Mouse (Mus musculus) limb, embryonic 13.5 days (tissue): Measurements from ENCODE around the gene Trim71. TPM values are rescaled to one million over a fixed set of nuclear protein-coding genes. Genes with fewer than 3 reads are reported as not detected.

Experiments
- ATAC-seq: fragments of 200-750 bp; cut with Nextera tagmentation; 2 replicates; pipeline ENCODE4 v1.8.0; 2017; ENCODE audit warnings: low read depth, moderate number of reproducible peaks, moderate TSS enrichment; ENCODE audit not compliant: low FRiP score
- H3K27ac ChIP-seq: fragments of 300-500 bp; sonication (generic); 2 replicates; pipeline ENCODE4 v1.5.1; 2015; ENCODE audit warnings: inconsistent platforms, mild to moderate bottlenecking, moderate library complexity
- H3K27me3 ChIP-seq: fragments of 300-500 bp; sonication (generic); 2 replicates; pipeline ENCODE4 v1.6.1; 2015; ENCODE audit warnings: mild to moderate bottlenecking, inconsistent platforms
- H3K36me3 ChIP-seq: fragments of 300-500 bp; sonication (generic); 2 replicates; pipeline ENCODE4 v1.6.1; 2015; ENCODE audit warnings: inconsistent platforms, mild to moderate bottlenecking, moderate library complexity
- H3K4me1 ChIP-seq: fragments of 300-500 bp; sonication (generic); 2 replicates; pipeline ENCODE4 v1.6.1; 2015; ENCODE audit warnings: inconsistent platforms
- H3K4me2 ChIP-seq: fragments of 300-500 bp; sonication (generic); replicated peaks from 2 replicates; pipeline ENCODE4 v1.6.1; 2015; ENCODE audit warnings: inconsistent platforms, mild to moderate bottlenecking, moderate library complexity
- H3K4me3 ChIP-seq: fragments of 300-500 bp; sonication (generic); 2 replicates; pipeline ENCODE4 v1.5.1; 2015; ENCODE audit warnings: moderate library complexity, mild to moderate bottlenecking, inconsistent platforms
- H3K9ac ChIP-seq: fragments of 300-500 bp; sonication (generic); 2 replicates; pipeline ENCODE4 v1.6.1; 2015; ENCODE audit warnings: mild to moderate bottlenecking, inconsistent platforms
- H3K9me3 ChIP-seq: fragments of 300-500 bp; sonication (generic); 2 replicates; pipeline ENCODE4 v1.6.1; 2016; ENCODE audit warnings: inconsistent platforms
- WGBS: fragments of 180-500 bp; shearing (Covaris S2); methylation state at CpG from one replicate; pipeline ENCODE4 v1.1.7; 2015; 5-methylcytosine and 5-hydroxymethylcytosine counted together
- polyA plus RNA-seq: library from polyadenylated mRNA; unstranded; fragments of >200 nt; fragmentation: Nextera tagmentation; extraction: Ambion mirVana; gene quantifications from 2 replicates; pipeline ENCODE4 v1.2.1, GENCODE M21; 2015

Trim71 gene
- polyA plus RNA-seq, 1 experiment from 2014 or later = 0.62 TPM

GRCm38 (mm10) chr9:114458436-114458835 lies 105.7 kb downstream of the Trim71 start:
- no peak for ATAC-seq
- no peak overlapping the region for H3K4me3 ChIP-seq
- no peak overlapping the region for H3K9ac ChIP-seq
- H3K27ac ChIP-seq = no peak overlapping the region
- WGBS = 82% methylated on average over 3 of the region's 3 CpGs
- no peaks in the 10 kb centered on the region for H3K4me1 ChIP-seq
- no peaks in the 10 kb centered on the region for H3K27me3 ChIP-seq
- H3K4me2 ChIP-seq = no peak overlapping the region
- H3K9me3 ChIP-seq = no peaks in the 10 kb centered on the region
- peaks cover 65% of the 10 kb centered on the region for H3K36me3 ChIP-seq

Other genes with a start within 250 kb of the Trim71 start
- gene Bcl2a1c, start 234.2 kb downstream of the Trim71 start, polyA plus RNA-seq = not detected in 2 replicates
- 161 TPM in 2 replicates for gene Crtap, start 173.7 kb downstream of the Trim71 start, polyA plus RNA-seq
- 29.7 and 32.2 TPM in 2 replicates for gene Glb1, start 163.3 kb downstream of the Trim71 start, polyA plus RNA-seq
- 9.4 and 9.6 TPM in 2 replicates for gene Tmppe, start 163.3 kb downstream of the Trim71 start, polyA plus RNA-seq
- gene Ccr4, start 59.5 kb downstream of the Trim71 start, polyA plus RNA-seq = not detected in 2 replicates
- 0.37 and 0.42 TPM in 2 replicates for gene C130032M10Rik, start 48.7 kb downstream of the Trim71 start, polyA plus RNA-seq
- gene Cnot10, start 75.8 kb upstream of the Trim71 start, polyA plus RNA-seq = 75.1 and 75.9 TPM in 2 replicates
- 65.7 and 67.8 TPM in 2 replicates for gene Dync1li1, start 124.4 kb upstream of the Trim71 start, polyA plus RNA-seq
- 28.9 and 32.0 TPM in 2 replicates for gene Cmtm6, start 166.7 kb upstream of the Trim71 start, polyA plus RNA-seq
- 110 and 115 TPM in 2 replicates for gene Cmtm7, start 217.5 kb upstream of the Trim71 start, polyA plus RNA-seq